Mouse (Mus musculus) Patski (cell line): ENCODE results near the gene BC067074. TPM values are rescaled to one million over a fixed set of nuclear protein-coding genes. Genes with fewer than 3 reads are reported as not detected.

Experiments
- ATAC-seq: fragments of 100-300 bp; one replicate; pipeline ENCODE4 v1.8.0; 2021
- CTCF ChIA-PET: fragments of 350-600 bp; sonication (Branson Sonifier 250); formaldehyde crosslinking; loops from one replicate; lab custom pipeline; 2022; ENCODE audit warnings: inconsistent platforms; lab: Charles Lee
- POLR2A ChIA-PET: fragments of 350-600 bp; sonication (Branson Sonifier 250); formaldehyde crosslinking; loops from one replicate; lab custom pipeline; 2022; ENCODE audit warnings: antibody characterized with exemption, inconsistent platforms; lab: Charles Lee
- DNase-seq: peaks from one replicate; pipeline ENCODE4 v3.0.0-alpha.2; 2011; ENCODE audit warnings: low read depth, low spot score
- H3K27me3 ChIP-seq: fragments of 371-371 bp; one replicate; pipeline ENCODE4 v1.5.1; 2021
- CTCF ChIP-seq: fragments of 100-300 bp; IDR thresholded peaks from one replicate; pipeline ENCODE4 v1.5.1; 2021
- in situ Hi-C: fragments of 300-500 bp; cut with MboI; formaldehyde crosslinking; loops from 3 replicates; pipeline ENCODE4 v1.11.1; 2018; ENCODE audit warnings: low pct_unique_long_range_greater_than_20kb, mixed read lengths
- polyA plus RNA-seq: library from polyadenylated mRNA; unstranded; gene quantifications from one replicate; pipeline ENCODE4 v1.2.3, GENCODE M21; 2021

Gene BC067074
- polyA plus RNA-seq, 1 experiment from 2014 or later = 0.08 TPM

DNA sequence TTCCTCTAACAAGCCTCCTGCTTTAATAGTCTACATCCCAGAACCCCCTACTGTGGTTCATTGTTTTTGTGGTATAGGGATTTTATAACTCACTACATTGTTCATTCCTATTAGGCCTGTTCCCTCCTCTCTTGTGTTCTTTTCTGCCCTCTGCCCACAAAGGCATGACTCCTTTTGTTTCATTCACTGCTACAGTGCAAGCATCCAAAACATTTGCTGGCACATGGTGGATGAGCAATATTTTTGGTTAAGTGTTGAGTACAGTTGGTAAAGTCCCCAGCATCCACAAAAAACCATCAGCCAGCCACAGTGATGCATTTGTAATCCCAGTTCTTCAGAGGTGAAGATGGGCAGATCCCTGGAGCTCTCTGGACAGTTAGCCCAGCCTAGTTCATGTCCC, 48.2 kb downstream of the BC067074 start:
- CTCF ChIA-PET = no interaction called here
- in situ Hi-C loops = loop anchor here (5.0 kb wide), 1 partner anchor 121 kb away; no protein-coding TSS in a partner anchor
- ATAC-seq = peak; percentile 75

DNA sequence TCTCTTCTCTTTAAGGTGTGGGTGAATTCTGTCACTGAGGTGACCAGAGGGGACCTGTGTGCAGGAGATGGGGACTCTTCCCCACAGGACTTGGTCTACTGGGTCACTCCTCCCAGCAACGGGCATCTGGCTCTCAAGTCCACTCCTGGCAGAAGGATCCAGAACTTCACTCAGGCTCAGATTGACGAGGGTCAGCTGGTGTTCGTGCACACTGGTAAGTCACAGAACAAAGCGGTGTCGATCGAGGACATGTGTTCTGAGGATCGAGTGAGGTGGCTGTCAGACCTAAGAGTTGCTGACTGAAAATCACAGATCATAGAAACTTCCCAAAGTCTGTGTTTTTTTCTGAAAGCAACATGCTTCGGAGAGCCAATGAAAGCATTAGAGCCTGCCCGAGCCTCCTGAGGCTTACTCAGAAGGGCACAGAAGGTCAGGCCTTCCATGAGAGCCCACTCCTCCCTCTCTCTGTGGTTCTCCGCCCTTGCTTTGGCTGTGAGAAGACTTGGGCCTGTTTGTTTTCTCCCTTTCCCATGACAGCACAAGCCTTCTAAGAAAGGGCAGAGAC, 49.5 kb downstream of the BC067074 start:
- ChIA-PET CTCF (no interaction called here), POLR2A (interaction anchor here (0.6 to 1.0 kb wide), 2 partner anchors 271 to 1653 kb away, joined by 3 read pairs; no protein-coding TSS in a partner anchor)
- no peaks in the 10 kb centered on the region for H3K27me3 ChIP-seq
- no peak for DNase-seq
- in situ Hi-C loops = loop anchor here (5.0 kb wide), 1 partner anchor 120 kb away; no protein-coding TSS in a partner anchor
- no peak for ATAC-seq
- no peak for TF ChIP-seq CTCF

More for the DNA sequence above, 48.2 kb downstream of the BC067074 start:
- no peaks in the 10 kb centered on the region for H3K27me3 ChIP-seq
- no peak for TF ChIP-seq CTCF
- POLR2A ChIA-PET = interaction anchor here (1.0 kb wide), 1 partner anchor 272 kb away, joined by 3 read pairs; no protein-coding TSS in a partner anchor
- DNase-seq = peak; percentile 72

DNA sequence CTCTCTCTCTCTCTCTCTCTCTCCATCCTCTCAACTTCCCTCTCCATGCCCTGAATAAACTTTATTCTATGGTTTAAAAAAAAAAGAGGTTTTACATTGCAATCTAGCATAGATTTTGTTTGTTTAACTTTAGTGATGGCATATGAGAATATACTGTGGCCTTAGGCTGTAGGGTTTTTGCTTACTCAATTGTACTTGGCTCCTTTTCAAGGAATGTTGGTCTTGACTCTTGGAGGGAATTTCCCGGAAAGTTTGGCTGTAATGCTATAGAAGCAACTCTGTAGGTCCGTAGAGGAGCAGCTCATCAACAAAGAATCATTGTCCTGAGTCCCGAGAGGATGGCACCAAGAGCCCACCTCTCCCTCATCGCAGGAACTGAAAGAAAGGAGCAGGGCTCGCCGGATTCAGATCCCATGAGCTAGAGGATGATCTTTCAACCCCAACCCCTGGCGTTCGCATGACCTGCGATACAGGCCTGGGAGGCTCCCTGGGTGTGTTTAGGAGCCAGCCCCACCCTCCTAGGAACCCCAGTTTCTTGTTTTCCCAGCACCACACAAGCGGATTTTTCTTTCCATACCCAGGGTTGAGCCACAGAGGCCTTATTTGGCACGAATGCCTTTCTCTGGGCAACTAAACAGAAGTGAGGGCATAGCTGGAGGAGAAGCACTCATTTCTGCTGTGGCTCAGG, 57.9 kb downstream of the BC067074 start:
- ATAC-seq (peak; percentile 31), DNase-seq (peak; percentile 33)
- ChIA-PET CTCF (interaction anchor here (0.9 to 1.0 kb wide), 3 partner anchors 9 to 248 kb away, joined by 3 read pairs; no protein-coding TSS in a partner anchor), POLR2A (no interaction called here)
- no peak for TF ChIP-seq CTCF
- no peaks in the 10 kb centered on the region for H3K27me3 ChIP-seq
- in situ Hi-C loops = no loop called here

DNA sequence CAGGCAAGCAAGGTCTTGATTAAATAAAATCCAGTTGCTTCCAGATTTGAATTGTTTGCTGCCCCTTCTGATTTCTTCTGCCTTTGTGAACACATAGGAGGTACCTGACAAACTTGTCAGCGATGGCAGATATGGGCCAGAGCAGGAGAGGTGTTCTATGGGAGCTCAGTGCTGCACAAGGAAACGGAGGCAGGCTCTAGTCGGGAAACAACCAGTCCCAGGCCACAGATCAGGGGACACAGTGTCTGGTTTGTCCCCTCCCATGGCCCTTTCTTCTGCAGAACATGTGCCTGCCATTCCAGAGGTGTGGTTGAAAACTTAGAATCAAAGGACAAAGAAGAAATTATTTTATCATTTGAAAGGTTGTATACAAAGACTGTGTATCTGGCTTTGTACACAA, 60.6 kb downstream of the BC067074 start:
- in situ Hi-C loops = no loop called here
- CTCF ChIA-PET = interaction anchor here (1.0 kb wide), 1 partner anchor 265 kb away, joined by 3 read pairs; the partner anchor contains the start of gene Snx18
- DNase-seq (no peak), ATAC-seq (no peak)
- no peaks in the 10 kb centered on the region for H3K27me3 ChIP-seq
- no peak for TF ChIP-seq CTCF
- POLR2A ChIA-PET = no interaction called here

DNA sequence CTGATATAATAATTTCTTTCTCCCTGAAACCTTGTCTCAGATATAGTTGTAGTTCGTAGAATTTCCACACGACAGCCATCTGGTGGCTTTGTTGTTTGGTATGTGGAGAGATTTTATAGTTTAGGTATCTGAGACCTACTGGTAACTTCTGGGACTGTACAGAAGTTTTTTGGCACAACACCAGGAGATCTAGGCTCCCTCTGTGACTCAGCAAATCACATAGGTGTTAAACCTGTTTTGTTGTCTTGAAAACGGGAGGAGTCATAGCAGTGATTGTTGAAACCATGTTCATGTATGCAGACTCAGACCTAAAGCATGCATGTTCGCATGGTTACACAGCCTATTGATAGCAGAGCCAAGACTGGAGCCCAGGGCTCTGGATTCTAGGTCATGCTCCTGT, 61.0 kb downstream of the BC067074 start:
- ATAC-seq (no peak), DNase-seq (no peak)
- CTCF ChIA-PET = no interaction called here
- no peaks in the 10 kb centered on the region for H3K27me3 ChIP-seq
- POLR2A ChIA-PET = no interaction called here
- in situ Hi-C loops = no loop called here
- TF ChIP-seq CTCF = no peak

DNA sequence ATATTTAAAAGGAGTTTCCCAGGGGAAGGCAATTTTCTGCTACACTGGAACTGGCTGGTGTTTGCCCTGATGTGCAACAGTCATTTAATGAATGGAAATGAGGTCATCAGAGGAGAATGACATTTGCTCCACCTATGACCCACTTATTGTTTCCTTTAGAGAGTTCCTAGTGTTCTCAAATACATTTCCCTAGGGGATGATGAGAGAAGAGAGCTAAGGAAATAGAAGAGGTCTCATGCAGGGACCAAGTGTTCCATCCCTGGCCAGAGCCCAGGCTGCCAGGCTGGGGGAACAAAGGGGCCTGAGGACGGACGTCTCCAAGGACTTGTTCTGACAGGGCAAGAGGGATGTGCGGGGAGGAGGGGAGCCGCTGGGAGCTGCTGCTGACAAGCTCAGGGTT, 62.1 kb downstream of the BC067074 start:
- ATAC-seq (no peak), DNase-seq (peak; percentile 43)
- POLR2A ChIA-PET = interaction anchor here (0.7 kb wide), 1 partner anchor 84 kb away, joined by 3 read pairs; no protein-coding TSS in a partner anchor
- CTCF ChIA-PET = interaction anchor here (1.0 to 1.5 kb wide), 2 partner anchors 10 to 15 kb away, joined by 3 read pairs; no protein-coding TSS in a partner anchor
- in situ Hi-C loops = no loop called here
- H3K27me3 ChIP-seq = no peaks in the 10 kb centered on the region
- no peak for TF ChIP-seq CTCF

DNA sequence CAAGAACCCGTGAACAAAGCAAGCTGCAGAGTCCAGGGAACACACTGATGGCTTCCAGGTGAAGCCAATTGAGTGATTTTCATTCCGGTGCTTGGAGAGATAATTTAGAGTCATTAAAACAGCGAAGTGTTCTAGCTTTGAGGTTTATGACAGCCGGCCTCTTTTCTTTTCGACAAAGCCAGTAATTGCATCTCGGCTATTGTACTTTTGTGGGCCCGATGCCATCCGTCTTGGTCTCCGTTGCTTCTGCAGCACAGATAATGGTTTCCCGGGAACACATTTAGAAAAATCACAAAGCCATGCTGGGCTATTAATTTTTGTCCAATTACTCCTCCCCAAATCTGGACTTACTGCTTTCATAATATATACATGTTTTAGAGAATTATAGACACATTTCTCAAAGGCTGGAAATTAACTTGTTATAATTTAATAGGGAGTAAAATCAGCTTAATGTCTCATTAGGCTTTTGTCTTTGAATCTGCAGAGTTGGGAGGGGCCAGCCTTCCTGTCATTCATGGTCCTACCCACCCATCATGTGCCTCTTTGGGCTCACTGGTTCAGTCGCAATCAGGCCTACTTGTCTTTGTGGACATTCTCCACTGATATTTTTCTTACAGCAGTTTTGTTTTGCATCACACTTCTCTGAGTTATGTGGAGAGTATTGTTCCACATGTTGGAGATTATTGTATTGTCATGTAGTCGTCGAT, 64.6 kb downstream of the BC067074 start:
- no peak for TF ChIP-seq CTCF
- POLR2A ChIA-PET = no interaction called here
- CTCF ChIA-PET = no interaction called here
- DNase-seq (no peak), ATAC-seq (no peak)
- in situ Hi-C loops = no loop called here
- H3K27me3 ChIP-seq = no peaks in the 10 kb centered on the region

DNA sequence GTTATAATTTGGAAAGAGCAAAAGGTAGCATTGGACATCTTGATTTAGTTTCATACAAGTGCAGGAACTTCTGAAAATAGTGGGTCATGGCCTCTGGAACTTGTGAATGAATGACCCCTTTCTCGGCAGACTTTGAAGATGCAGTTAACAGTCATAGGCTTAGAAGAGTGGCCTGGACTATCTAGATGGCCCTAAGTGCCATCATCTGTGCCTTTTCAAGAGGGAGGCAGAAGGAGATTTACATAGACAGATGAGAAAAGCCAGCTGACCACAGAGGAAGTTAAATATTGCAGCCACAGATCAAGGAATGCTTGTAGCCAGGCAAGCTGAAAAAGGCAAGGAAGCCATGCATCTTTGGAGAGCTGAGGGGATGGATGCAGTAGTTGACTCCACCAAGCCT, 66.7 kb downstream of the BC067074 start:
- POLR2A ChIA-PET = no interaction called here
- CTCF ChIA-PET = interaction anchor here (1.3 to 1.6 kb wide), 2 partner anchors 8 to 37 kb away, joined by 3 read pairs; no protein-coding TSS in a partner anchor
- no peak for ATAC-seq
- DNase-seq = no peak
- no peaks in the 10 kb centered on the region for H3K27me3 ChIP-seq
- TF ChIP-seq CTCF = no peak
- in situ Hi-C loops = no loop called here

DNA sequence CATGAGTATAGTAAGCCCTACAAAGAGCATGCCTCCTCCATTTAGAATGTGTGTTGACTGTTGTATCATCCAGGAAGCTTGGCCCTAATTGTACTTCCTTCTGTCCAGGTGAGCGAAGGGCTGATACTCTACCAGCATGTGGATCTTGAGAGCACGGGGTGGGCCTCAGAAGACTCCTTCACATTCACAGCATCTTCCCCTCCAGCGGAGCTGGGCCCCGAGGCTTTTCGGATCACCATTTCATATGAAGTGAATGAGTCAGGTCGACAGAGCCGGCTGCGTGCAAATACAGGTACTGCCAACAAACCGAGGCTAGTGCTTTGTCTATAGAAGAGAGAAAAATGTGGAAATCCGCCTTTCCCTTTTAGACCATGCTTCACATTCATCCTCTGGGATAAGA, 73.0 kb downstream of the BC067074 start:
- TF ChIP-seq CTCF = no peak
- no peak for DNase-seq
- in situ Hi-C loops = no loop called here
- POLR2A ChIA-PET = no interaction called here
- CTCF ChIA-PET = no interaction called here
- ATAC-seq = no peak
- H3K27me3 ChIP-seq = no peaks in the 10 kb centered on the region

DNA sequence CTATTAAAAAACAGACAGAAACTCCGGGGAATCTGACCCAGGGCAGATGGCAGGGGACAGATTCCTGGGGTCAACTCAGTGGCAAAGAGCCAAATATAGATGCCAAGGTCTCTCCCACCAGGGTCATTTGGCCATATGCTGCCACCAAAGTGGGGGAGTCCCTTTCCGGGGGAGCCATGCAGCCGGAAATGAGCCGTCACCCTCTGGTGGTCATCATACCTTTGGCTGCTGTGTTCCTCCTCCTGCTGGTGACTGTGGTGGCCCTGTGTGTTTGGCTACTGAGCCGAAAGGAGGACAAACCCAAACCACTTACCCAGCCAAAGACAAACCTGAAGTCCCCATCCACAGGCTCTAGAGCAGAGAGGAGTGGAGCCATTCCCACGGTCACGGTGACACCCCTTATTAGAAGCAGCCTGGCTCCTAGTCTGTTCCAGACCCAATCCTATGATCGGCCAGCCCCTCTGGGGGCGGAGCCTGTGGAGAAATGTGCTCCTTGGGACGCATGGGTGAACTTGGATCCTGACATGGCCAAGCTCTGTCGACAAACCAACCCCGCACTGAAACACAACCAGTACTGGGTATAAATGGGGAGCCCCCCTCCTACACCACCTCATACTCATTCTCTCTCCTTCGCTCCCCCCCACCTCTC, 76.1 kb downstream of the BC067074 start:
- POLR2A ChIA-PET = no interaction called here
- no peak for TF ChIP-seq CTCF
- no peaks in the 10 kb centered on the region for H3K27me3 ChIP-seq
- DNase-seq = no peak
- in situ Hi-C loops = no loop called here
- no peak for ATAC-seq
- CTCF ChIA-PET = interaction anchor here (1.2 to 2.2 kb wide), 2 partner anchors 12 to 14 kb away, joined by 3 to 14 read pairs; no protein-coding TSS in a partner anchor
